Mouse (Mus musculus): ENCODE data around the gene Gm21962. TPM values are rescaled to one million over a fixed set of nuclear protein-coding genes. Genes with fewer than 3 reads are reported as not detected.

Gm21962 gene
- polyA plus RNA-seq (2017; shearing (Covaris generic)): not detected

DNA sequence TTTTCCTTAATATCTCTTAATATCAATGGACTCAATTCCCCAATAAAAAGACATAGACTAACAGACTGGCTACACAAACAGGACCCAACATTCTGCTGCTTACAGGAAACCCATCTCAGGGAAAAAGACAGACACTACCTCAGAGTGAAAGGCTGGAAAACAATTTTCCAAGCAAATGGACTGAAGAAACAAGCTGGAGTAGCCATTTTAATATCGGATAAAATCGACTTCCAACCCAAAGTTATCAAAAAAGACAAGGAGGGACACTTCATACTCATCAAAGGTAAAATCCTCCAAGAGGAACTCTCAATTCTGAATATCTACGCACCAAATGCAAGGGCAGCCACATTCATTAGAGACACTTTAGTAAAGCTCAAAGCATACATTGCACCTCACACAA is at the start of gene Gm21962:
Gene Gm21962, plus strand, starts transcription at position 301 of the 400 bp plus-strand sequence.

Other genes starting within 250 kb of the Gm21962 start
- not detected for gene Ddit4l, start 49.9 kb upstream of the Gm21962 start, polyA plus RNA-seq (2017; shearing (Covaris generic))
- gene H2afz, start 193.0 kb downstream of the Gm21962 start, polyA plus RNA-seq (2017; shearing (Covaris generic)): 1,137 TPM
- 4.6 TPM for gene Dnajb14, start 196.2 kb downstream of the Gm21962 start, polyA plus RNA-seq (2017; shearing (Covaris generic))
- gene Lamtor3, start 247.0 kb downstream of the Gm21962 start, polyA plus RNA-seq (2017; shearing (Covaris generic)): 80.3 TPM

Data from inflammation-experienced regulatory T-cells, adult 16 weeks (primary cell).